Mouse (Mus musculus): ENCODE results near the gene Ndufaf4.
"Not testable (repeated sequence)": the region's sequence is repeated elsewhere in the genome, so short reads cannot be mapped to it uniquely, and the experiment has no call there.

The Ndufaf4 gene

GRCm38 (mm10) chr4:24897851-24898515, at the start of gene Ndufaf4:
Gene Ndufaf4 (plus strand): TSS chr4:24898083.
- peak; percentile 97 to 100 for DNase-seq (ENCODE audit: inconsistent age in 2 of 2, low spot score in 1 of 2)

- DNase-seq (ENCODE audit: inconsistent age in 2 of 2, low spot score in 1 of 2), result peak; percentile 82 to 94
Observed at GRCm38 (mm10) chr4:24850401-24851325, 47.2 kb upstream of the Ndufaf4 start, which contains the start of gene Klhl32. Gene Klhl32 (minus strand): TSS chr4:24851124.

GRCm38 (mm10) chr4:24865691-24866090, 32.2 kb upstream of the Ndufaf4 start:
- no peak for DNase-seq (ENCODE audit: inconsistent age in 2 of 2, low spot score in 1 of 2)

GRCm38 (mm10) chr4:24869230-24869629, 28.7 kb upstream of the Ndufaf4 start:
- DNase-seq (ENCODE audit: inconsistent age in 2 of 2, low spot score in 1 of 2), result no peak

- DNase-seq (ENCODE audit: inconsistent age in 2 of 2, low spot score in 1 of 2), result not testable (repeated sequence)
Observed at GRCm38 (mm10) chr4:24889386-24889785, 8.5 kb upstream of the Ndufaf4 start.

GRCm38 (mm10) chr4:24892293-24892692, 5.6 kb upstream of the Ndufaf4 start:
- not testable (repeated sequence) for DNase-seq (ENCODE audit: inconsistent age in 2 of 2, low spot score in 1 of 2)

- DNase-seq (ENCODE audit: inconsistent age in 2 of 2, low spot score in 1 of 2), result no peak
Observed at GRCm38 (mm10) chr4:24894625-24895024, 3.3 kb upstream of the Ndufaf4 start.

GRCm38 (mm10) chr4:24896829-24897228, 1.1 kb upstream of the Ndufaf4 start:
- peak in 1 of 2 experiments; percentile 72 for DNase-seq (ENCODE audit: inconsistent age in 2 of 2, low spot score in 1 of 2)

- no peak for DNase-seq (ENCODE audit: inconsistent age in 2 of 2, low spot score in 1 of 2)
Observed at GRCm38 (mm10) chr4:24897351-24897750, 532 bp upstream of the Ndufaf4 start.

GRCm38 (mm10) chr4:24898636-24899035, 753 bp downstream of the Ndufaf4 start:
- DNase-seq (ENCODE audit: inconsistent age in 2 of 2, low spot score in 1 of 2), result peak in 1 of 2 experiments; percentile 37

GRCm38 (mm10) chr4:24899146-24899545, 1.3 kb downstream of the Ndufaf4 start:
- DNase-seq (ENCODE audit: inconsistent age in 2 of 2, low spot score in 1 of 2), result no peak

- DNase-seq (ENCODE audit: inconsistent age in 2 of 2, low spot score in 1 of 2), result peak in 1 of 2 experiments; percentile 20
Observed at GRCm38 (mm10) chr4:24907745-24908144, 9.9 kb downstream of the Ndufaf4 start.

- no peak for DNase-seq (ENCODE audit: inconsistent age in 2 of 2, low spot score in 1 of 2)
Observed at GRCm38 (mm10) chr4:24915631-24916030, 17.7 kb downstream of the Ndufaf4 start.

GRCm38 (mm10) chr4:24920006-24920577, 22.2 kb downstream of the Ndufaf4 start:
- peak in 1 of 2 experiments; percentile 51 for DNase-seq (ENCODE audit: inconsistent age in 2 of 2, low spot score in 1 of 2)

- no peak for DNase-seq (ENCODE audit: inconsistent age in 2 of 2, low spot score in 1 of 2)
Observed at GRCm38 (mm10) chr4:24924726-24925125, 26.8 kb downstream of the Ndufaf4 start.

GRCm38 (mm10) chr4:24928260-24928780, 30.4 kb downstream of the Ndufaf4 start:
- DNase-seq (ENCODE audit: inconsistent age in 2 of 2, low spot score in 1 of 2), result no peak

GRCm38 (mm10) chr4:24928926-24929325, 31.0 kb downstream of the Ndufaf4 start:
- DNase-seq (ENCODE audit: inconsistent age in 2 of 2, low spot score in 1 of 2), result no peak

- no peak for DNase-seq (ENCODE audit: inconsistent age in 2 of 2, low spot score in 1 of 2)
Observed at GRCm38 (mm10) chr4:24942728-24943424, 45.0 kb downstream of the Ndufaf4 start.

Data from adrenal gland, adult (tissue).